Mouse (Mus musculus): ENCODE results near the gene Asxl2. TPM values are rescaled to one million over a fixed set of nuclear protein-coding genes. Genes with fewer than 3 reads are reported as not detected.

The Asxl2 gene
- total and polyA plus RNA-seq, 2 experiments from 2014 or later, result 7.3 to 19.9 TPM

DNA sequence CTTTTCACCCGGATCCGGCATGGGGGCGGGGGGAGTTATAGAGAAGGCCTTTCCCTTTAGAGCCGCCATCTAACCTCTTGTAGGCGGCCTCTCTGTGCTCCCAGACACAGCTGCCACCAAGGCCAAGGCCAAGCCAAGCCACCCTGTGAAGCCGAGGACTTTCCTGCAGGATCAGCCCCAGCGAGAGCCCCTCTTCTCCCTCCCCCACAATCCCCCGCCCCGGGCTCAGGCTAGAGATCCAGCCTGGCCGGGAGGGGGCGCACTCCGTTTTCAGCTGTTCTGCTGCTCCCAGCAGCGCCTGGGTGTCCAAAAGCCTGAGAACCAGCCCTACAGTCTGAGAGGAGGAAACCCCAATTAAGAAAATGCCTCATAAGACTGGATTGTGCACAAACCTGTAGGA is 123.6 kb downstream of the Asxl2 start:
- ATAC-seq (peak; percentile 70), DNase-seq (no peak)
- no peak overlapping the region for H3K27ac ChIP-seq (ENCODE audit: low read depth, low read length)
- TF ChIP-seq CTCF (IDR thresholded peaks at IDR 0.05; ENCODE audit: low read depth), result peak; percentile 47
- WGBS, result 13% methylated on average over 13 of the region's 13 CpGs
- H3K4me1 ChIP-seq (ENCODE audit: insufficient read depth), result peaks cover 3% of the 10 kb centered on the region; the same call in 1 of the 2 replicates
- H3K36me3 ChIP-seq (ENCODE audit: insufficient read depth), result no peaks in the 10 kb centered on the region
- H3K9ac ChIP-seq, result no peak overlapping the region
- H3K4me3 ChIP-seq (ENCODE audit: low read depth, low read length), result no peak overlapping the region
- no peak overlapping the region for H3K4me2 ChIP-seq (ENCODE audit: low read depth)
- H3K9me3 ChIP-seq (ENCODE audit: low read length), result no peaks in the 10 kb centered on the region
- no peaks in the 10 kb centered on the region for H3K27me3 ChIP-seq (ENCODE audit: insufficient read depth, low read length)

Other genes starting within 250 kb of the Asxl2 start
- gene Rab10, start 116.9 kb upstream of the Asxl2 start, total RNA-seq (2014; rRNA removed), result 204 and 237 TPM in 2 replicates
- 130 and 151 TPM in 2 replicates for gene Rab10, start 116.9 kb upstream of the Asxl2 start, polyA plus RNA-seq (2015; fragmentation: Nextera tagmentation; extraction: Ambion mirVana)
- 154 and 160 TPM in 2 replicates for gene Kif3c, start 61.7 kb upstream of the Asxl2 start, total RNA-seq (2014; rRNA removed)
- gene Kif3c, start 61.7 kb upstream of the Asxl2 start, polyA plus RNA-seq (2015; fragmentation: Nextera tagmentation; extraction: Ambion mirVana), result 71.5 and 84.5 TPM in 2 replicates
- 51.0 and 52.2 TPM in 2 replicates for gene Dtnb, start 145.5 kb downstream of the Asxl2 start, total RNA-seq (2014; rRNA removed)
- gene Dtnb, start 145.5 kb downstream of the Asxl2 start, polyA plus RNA-seq (2015; fragmentation: Nextera tagmentation; extraction: Ambion mirVana), result 35.7 and 45.7 TPM in 2 replicates